Mouse (Mus musculus) c-Kit-positive CD71-negative TER-119-negative erythroid progenitor cells, embryonic 14.5 days (primary cell): ENCODE measurements around the gene Prss27.

ENCODE experiments used
- DNase-seq: peaks from one replicate; pipeline ENCODE4 v3.0.0-alpha.2; 2013; ENCODE audit warnings: low read depth

The Prss27 gene

GRCm38 (mm10) chr17:24037844-24038243 lies at the start of gene Prss27:
Prss27 (plus strand) TSS chr17:24038144.
- no peak for DNase-seq

DNA sequence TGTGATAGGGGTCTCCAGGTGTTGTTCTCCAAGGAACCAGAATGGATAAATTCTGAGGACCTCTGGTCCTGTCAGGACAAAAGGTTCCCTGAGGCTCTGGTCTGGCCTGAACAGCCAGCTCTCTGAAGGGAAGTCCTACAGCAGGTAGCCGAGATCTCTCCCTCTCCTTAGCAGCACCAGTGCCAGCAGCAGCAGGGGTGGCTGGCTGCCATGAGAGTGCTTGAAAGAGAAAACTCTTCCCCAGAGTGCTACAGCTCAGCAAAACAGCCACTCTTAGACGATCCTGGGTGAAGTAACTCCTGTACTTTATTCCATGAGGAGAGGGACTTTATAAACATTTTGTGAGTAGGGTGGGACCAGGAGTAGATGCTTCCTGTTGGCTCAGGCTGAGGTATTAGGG lies 48.1 kb upstream of the Prss27 start:
- DNase-seq = no peak

DNA sequence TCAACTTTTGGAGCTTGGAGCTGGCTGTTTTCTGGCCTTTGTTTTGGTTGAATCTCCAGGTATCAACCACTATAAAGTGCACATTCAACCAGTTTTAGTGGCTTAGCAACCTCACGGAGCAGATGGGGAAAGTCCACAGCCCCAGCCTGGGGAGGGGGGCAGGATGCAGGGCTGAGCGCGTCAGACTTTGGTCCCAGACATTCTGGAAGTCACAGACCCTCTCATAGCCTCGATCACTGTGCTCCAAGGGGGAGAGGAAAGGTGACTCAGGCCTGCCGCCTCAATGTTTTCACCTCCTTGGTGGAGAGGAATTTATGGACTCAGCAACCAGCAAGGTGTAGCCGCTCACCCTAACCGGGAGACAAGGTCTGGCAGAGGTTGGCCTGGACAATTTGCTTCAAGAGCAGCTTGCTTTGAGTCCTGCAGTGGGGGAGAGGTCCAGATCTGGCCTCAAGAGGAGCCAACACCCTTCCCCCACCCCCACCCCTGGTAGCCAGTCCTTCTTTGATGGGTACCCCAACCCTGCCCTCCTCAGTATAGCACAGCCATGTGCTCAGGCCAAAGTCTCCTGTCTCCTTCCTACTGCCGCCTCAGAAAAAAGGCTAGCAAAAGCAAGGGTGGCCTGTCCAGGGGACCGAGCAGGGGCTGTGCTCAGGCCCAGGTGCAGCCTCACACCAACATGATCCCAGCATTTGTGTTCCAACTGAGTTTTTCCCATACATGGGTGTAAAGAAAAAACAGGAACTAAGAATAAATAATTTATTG lies 45.0 kb upstream of the Prss27 start:
- DNase-seq = no peak

GRCm38 (mm10) chr17:23993559-23994428 lies 44.1 kb upstream of the Prss27 start:
- peak; percentile 93 for DNase-seq

- no peak for DNase-seq
Observed at GRCm38 (mm10) chr17:23994667-23995066, 43.3 kb upstream of the Prss27 start.

GRCm38 (mm10) chr17:23995421-23995820 lies 42.5 kb upstream of the Prss27 start:
- no peak for DNase-seq

DNA sequence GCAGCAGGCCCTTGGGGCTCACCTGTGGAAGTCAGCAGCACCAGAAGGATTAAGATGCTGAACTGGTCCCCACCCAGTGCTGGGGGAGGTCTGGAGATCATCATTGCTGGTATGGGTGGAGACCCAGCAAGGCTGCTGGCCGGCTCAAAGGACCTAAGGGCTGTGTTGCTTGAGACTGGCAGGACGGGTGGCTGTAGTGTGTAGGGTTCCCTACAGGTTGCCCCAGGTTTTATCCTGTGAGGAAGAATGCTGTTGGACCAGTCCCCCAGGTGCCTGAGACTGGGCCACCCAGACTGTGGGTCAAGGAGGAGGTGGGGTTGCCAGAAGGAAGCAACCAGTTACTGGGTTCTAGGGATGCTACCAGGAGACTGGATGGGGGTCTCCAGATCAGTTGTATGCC lies 40.0 kb upstream of the Prss27 start, which contains the start of gene Prss22:
TSS of gene Prss22 (minus strand) at position 200 of the 400 bp plus-strand sequence.
- no peak for DNase-seq

GRCm38 (mm10) chr17:23998383-23998782 lies 39.6 kb upstream of the Prss27 start:
- peak; percentile 22 for DNase-seq

DNA sequence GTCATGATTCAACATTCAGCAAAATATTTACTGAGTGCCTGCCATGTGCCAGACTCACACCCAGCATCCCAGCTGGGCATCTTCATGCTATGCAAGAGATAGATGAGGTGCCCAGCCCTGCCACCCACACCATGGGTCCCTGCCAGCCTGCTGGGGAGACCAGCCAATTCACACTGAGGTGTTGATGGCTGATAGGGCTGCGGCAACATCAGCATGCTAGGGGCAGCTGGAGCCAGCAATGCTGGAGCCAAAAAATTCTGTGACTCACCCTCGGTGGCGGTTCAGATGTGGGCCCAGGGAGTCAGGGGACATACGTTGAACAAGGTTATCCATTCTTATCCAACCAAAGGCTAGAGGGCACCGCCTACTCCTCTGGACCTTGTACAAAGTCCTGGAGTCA lies 37.5 kb upstream of the Prss27 start:
- DNase-seq = no peak

GRCm38 (mm10) chr17:24004071-24004665 lies 33.8 kb upstream of the Prss27 start:
- DNase-seq = no peak

- no peak for DNase-seq
Observed at GRCm38 (mm10) chr17:24005049-24005448, 32.9 kb upstream of the Prss27 start.

DNA sequence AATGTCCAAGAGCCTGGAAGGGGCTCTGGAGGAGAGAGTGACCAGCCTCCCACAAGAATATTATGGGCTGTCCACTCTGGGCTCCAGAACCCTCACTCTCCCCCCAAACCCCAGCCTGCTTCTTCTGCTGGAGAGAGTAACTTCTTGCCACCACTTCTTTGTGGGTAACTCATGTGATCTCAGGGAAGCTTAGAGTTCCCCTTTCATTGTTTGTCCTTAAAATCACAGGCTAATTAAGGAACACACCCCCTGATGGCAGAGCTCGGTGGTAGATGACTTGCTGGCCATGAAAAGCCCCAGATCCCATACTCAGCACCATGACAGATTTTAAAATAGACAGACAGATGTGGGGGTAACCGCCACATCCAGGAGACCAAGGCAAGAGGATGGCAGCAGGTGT lies 31.0 kb upstream of the Prss27 start:
- DNase-seq = peak; percentile 52

- DNase-seq = peak; percentile 53
Observed at GRCm38 (mm10) chr17:24007391-24007790, 30.6 kb upstream of the Prss27 start.

DNA sequence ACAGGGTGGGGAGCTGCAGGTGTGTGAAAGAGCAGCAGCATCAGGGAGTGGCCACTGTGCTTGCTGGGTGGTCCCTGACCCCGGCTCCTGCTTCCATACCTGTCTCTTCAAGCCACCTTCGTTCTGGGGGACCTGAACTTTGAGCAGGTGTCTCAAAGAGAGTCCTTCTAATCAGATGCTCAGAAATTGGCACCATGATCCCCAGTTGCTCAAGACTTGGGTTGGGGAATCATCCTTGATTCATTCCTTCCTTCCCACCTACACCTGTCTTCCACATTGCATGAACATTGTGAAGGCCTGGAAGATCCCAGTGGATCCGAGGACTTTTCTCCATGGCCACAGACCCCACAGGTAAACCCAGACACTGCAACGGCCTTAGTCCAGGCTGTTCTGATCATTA lies 29.8 kb upstream of the Prss27 start:
- no peak for DNase-seq

GRCm38 (mm10) chr17:24009617-24010016 lies 28.3 kb upstream of the Prss27 start:
- no peak for DNase-seq

DNA sequence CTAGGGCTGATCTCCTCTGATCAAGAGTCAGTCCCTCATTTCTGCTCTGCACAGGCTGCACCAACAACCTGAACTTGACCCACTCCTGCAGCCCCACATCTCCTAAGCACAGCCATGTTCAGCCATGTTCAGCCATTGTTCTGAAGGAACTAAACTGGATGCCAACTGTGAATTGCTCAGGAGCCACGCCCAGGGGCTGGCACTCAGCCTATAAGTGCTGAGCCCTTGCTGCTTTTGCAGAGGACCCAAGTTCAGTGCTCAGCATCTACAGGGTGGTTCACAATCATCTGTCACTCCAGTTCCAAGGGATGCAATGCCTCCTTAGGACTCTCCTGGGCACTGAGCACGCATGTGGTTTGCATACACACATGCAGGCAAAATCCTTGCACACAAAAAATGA lies 25.0 kb upstream of the Prss27 start:
- DNase-seq = no peak

- no peak for DNase-seq
Observed at GRCm38 (mm10) chr17:24014433-24014965, 23.4 kb upstream of the Prss27 start.

GRCm38 (mm10) chr17:24015727-24016126 lies 22.2 kb upstream of the Prss27 start:
- DNase-seq = no peak

DNA sequence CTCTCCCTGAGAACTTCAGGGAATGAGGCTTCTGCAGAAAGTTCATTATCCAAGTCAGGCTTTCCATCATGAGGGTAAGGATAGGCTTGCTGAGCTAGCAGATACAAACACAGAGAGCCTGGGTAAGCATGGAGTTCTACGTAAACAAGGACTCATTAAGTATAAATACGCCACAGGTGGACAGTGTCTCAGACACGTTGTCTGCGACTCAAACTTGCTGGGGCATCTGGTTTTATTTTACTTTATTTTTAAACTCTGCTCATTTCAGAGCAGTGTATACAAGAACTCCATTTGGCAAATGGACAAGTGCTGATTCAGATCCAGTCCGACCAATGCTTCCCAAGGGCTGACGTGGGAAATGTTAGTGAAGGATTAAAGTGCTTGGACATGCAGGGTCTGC lies 17.2 kb upstream of the Prss27 start:
- no peak for DNase-seq

DNA sequence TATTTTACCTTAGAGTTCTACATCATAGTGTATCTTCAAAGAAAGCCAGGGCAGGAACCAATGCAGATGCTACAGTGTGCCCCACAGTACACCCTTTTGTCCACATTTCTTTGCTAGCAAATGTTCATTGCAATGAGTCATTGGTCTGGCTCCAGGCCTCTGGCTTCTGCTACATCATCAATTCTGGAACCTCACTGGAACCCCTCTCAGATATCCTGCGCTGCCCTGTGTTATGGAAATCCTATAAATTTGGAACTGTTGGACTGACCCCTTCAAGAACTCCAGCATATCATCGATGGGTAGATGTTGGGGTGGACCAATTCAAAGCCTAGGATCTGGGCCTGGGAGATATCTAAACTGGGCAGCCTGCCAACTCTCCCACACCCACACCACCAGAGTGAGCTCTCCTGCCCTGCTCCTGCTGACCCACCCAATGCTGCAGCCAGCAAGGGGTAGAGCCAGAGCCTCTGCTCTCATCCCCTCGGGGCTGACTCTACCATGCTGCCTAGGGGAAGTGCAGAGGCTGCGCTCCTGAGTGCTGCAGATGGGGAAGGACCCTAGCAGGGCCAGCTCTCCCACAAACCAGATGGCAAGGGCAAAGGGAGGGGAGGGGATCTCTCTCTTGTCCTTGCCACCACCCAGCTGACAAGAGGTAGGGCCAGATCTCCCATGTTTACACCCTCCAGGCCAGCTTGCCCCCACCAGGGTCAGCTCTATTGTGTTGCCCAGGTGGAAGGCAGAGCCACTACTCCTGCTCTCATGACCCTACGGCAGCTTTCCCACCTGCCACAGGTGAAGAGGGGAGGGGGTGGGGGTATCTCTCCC lies 16.4 kb upstream of the Prss27 start:
- no peak for DNase-seq

DNA sequence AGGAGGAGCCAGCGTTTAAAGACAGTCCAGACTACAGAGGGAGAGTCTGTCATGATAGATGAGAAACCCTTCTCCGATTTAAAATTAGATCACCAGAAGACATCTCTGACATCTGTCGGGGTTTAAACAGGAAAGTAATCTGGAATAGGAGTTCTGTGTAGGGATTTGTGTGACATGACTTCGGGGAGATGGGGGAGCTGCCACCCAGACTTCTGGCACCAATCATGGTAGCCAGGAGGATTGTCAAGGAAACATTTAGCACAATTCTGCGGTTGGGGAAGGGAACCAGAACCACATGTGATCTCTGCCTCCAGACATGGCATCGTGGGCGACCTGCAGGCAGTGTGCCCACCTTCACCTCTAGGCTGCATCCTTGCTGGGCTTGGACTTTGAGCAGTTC lies 8.5 kb upstream of the Prss27 start:
- no peak for DNase-seq

DNA sequence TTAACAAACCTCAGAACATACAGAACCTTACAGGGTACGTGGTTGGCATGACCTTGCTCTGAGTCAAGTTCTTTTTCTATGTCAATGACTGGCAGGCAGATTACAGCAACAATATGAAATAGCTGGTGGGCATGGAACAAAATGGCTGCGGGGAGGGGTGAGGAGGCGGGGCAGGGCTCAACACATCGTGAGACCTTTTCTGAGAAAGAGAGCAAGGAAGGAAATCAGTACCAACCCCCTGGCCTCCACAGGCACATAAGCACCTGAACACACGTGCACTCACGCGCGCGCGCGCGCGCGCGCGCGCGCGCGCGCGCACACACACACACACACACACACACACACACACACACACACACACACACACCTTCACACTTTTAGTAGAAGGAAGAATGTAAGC lies 7.4 kb upstream of the Prss27 start:
- no peak for DNase-seq
